Comparison of ENCODE assay signal across 11 mouse cellular contexts in genomic region chr15:81131152-81131551, GRCm38 (mm10).
"Had no signal": no experiment of that assay in that cellular context is flagged by ENCODE, and none has a peak within 500 bp of the region (broad histone marks: within the 10 kb centered on the region; RNA-seq: fewer than 3 reads in every experiment).

No protein-coding gene starts in this region.

- DNase-seq: kidney, adult 2 months; kidney, postnatal 14 days; liver, embryonic 13.5 days; lung, adult 18-20 months; right cerebral cortex, adult 18-20 months; right cerebral cortex, postnatal 25 days; thymus, postnatal 36 days had no signal

- H3K4me3 ChIP-seq: kidney, embryonic 15.5 days; limb, embryonic 15.5 days; liver, embryonic 13.5 days; midbrain, embryonic 12.5 days had no signal

- H3K27ac ChIP-seq: kidney, embryonic 15.5 days; limb, embryonic 15.5 days; liver, embryonic 13.5 days; midbrain, embryonic 12.5 days had no signal

- H3K9ac ChIP-seq: kidney, embryonic 15.5 days; limb, embryonic 15.5 days; liver, embryonic 13.5 days; midbrain, embryonic 12.5 days had no signal

- H3K36me3 ChIP-seq: kidney, embryonic 15.5 days; limb, embryonic 15.5 days; liver, embryonic 13.5 days; midbrain, embryonic 12.5 days had no signal

- H3K27me3 ChIP-seq: kidney, embryonic 15.5 days; limb, embryonic 15.5 days; liver, embryonic 13.5 days; midbrain, embryonic 12.5 days had no signal

- H3K9me3 ChIP-seq: kidney, embryonic 15.5 days; limb, embryonic 15.5 days; liver, embryonic 13.5 days; midbrain, embryonic 12.5 days had no signal

- ATAC-seq: midbrain, embryonic 16.5 days had no signal

- H3K4me2 ChIP-seq: kidney, embryonic 15.5 days; limb, embryonic 15.5 days; liver, embryonic 13.5 days; midbrain, embryonic 12.5 days had no signal
